In genomic region chr19:26875601-26876000, GRCm38 (mm10) we compare ENCODE assay signal across 23 mouse cellular contexts. TPM values are rescaled to one million over a fixed set of nuclear protein-coding genes. Genes with fewer than 3 reads are reported as not detected.
"Had no signal": no experiment of that assay in that cellular context is flagged by ENCODE, and none has a peak within 500 bp of the region (broad histone marks: within the 10 kb centered on the region; RNA-seq: fewer than 3 reads in every experiment).

No protein-coding gene starts in this region.

- H3K9ac ChIP-seq: limb, embryonic 12.5 days; liver, embryonic 13.5 days; liver, postnatal 0 days; lung, embryonic 15.5 days had no signal

- ATAC-seq: liver, postnatal 0 days; midbrain, embryonic 16.5 days had no signal

- H3K4me3 ChIP-seq: limb, embryonic 12.5 days; liver, embryonic 13.5 days; lung, embryonic 15.5 days; megakaryocyte, embryonic 14.5 days had no signal

- H3K4me2 ChIP-seq: limb, embryonic 12.5 days; liver, embryonic 13.5 days; lung, embryonic 15.5 days had no signal

- H3K36me3 ChIP-seq: limb, embryonic 12.5 days; liver, embryonic 13.5 days; lung, embryonic 15.5 days had no signal

- DNase-seq: kidney, adult 8-10 months; kidney, postnatal 25 days; liver; liver, embryonic 13.5 days; liver, postnatal 0 days; lung, postnatal 14 days; right cerebral cortex, postnatal 4 days; spleen, adult 18-20 months; thymus, adult 2 months; thymus, postnatal 25 days had no signal

- H3K27ac ChIP-seq: limb, embryonic 12.5 days; liver, embryonic 13.5 days; lung, embryonic 15.5 days; macrophage had no signal

- H3K4me1 ChIP-seq: liver, embryonic 13.5 days had no signal

- H3K9me3 ChIP-seq: limb, embryonic 12.5 days; liver, embryonic 13.5 days; lung, embryonic 15.5 days; megakaryocyte, embryonic 14.5 days had no signal

- H3K27me3 ChIP-seq: limb, embryonic 12.5 days; liver, embryonic 13.5 days; lung, embryonic 15.5 days had no signal

RNA-seq across cellular contexts. Expression of gene Gm815, which starts 10.1 kb away (rescaled TPM):
- total RNA-seq: layer of hippocampus, adult 18-20 months; layer of hippocampus, postnatal 10 days; left cerebral cortex, postnatal 36 days had no signal
- polyA plus RNA-seq: kidney, embryonic 16.5 days; limb, embryonic 12.5 days; liver, embryonic 13.5 days; liver, postnatal 0 days; lung, embryonic 15.5 days; macrophage; midbrain, embryonic 16.5 days; neural tube, embryonic 14.5 days; stomach, embryonic 14.5 days; testis, adult 2 months; thymus, adult 2 months; urinary bladder, adult 2 months had no signal
